Mouse (Mus musculus) olfactory bulb, adult 2 months (tissue): ENCODE results near the gene Slc35e2. TPM values are rescaled to one million over a fixed set of nuclear protein-coding genes. Genes with fewer than 3 reads are reported as not detected.

Experiments
- H3K27ac ChIP-seq: fragments of 200-500 bp; 2 replicates; pipeline ENCODE4 v1.5.1; 2012; ENCODE audit warnings: low read depth, low read length; ENCODE audit not compliant: insufficient read depth
- H3K4me1 ChIP-seq: fragments of 200-500 bp; 2 replicates; pipeline ENCODE4 v1.6.1; 2012; ENCODE audit warnings: low read length; ENCODE audit not compliant: control insufficient read depth, insufficient read depth
- H3K4me3 ChIP-seq: fragments of 200-500 bp; 2 replicates; pipeline ENCODE4 v1.5.1; 2012; ENCODE audit warnings: mild to moderate bottlenecking, low read depth, low read length, moderate library complexity; ENCODE audit not compliant: insufficient read depth
- CTCF ChIP-seq: fragments of 200-500 bp; IDR thresholded peaks from 2 replicates; pipeline ENCODE4 v1.5.1; 2012; ENCODE audit warnings: low read depth, mild to moderate bottlenecking, low read length, moderate library complexity; ENCODE audit not compliant: insufficient read depth
- POLR2A ChIP-seq: fragments of 200-500 bp; IDR thresholded peaks from 2 replicates; pipeline ENCODE4 v1.6.1; 2012; ENCODE audit warnings: mild to moderate bottlenecking, low read depth, low read length, moderate library complexity; ENCODE audit not compliant: insufficient read depth
- WGBS: fragments of 180-500 bp; shearing (Covaris S2); methylation state at CpG from one replicate; pipeline ENCODE4 v1.1.7; 2018; 5-methylcytosine and 5-hydroxymethylcytosine counted together
- polyA plus RNA-seq: library from polyadenylated mRNA; stranded (reverse); fragments of >200 nt; gene quantifications from 2 replicates; pipeline ENCODE4 v1.2.4, GENCODE M21; 2012; ENCODE audit warnings: low replicate concordance; ENCODE audit not compliant: missing spikeins, insufficient read depth, insufficient read length

The Slc35e2 gene
- polyA plus RNA-seq, 1 experiment = not detected

GRCm38 (mm10) chr4:155574931-155575330 lies 26.3 kb upstream of the Slc35e2 start:
- 81% methylated on average over 11 of the region's 11 CpGs for WGBS
- Histone ChIP-seq H3K4me3 (no peak overlapping the region), H3K4me1 (peaks cover 5% of the 10 kb centered on the region), H3K27ac (no peak overlapping the region)
- TF ChIP-seq POLR2A (no peak), CTCF (no peak)

GRCm38 (mm10) chr4:155575521-155575920 lies 25.7 kb upstream of the Slc35e2 start:
- Histone ChIP-seq H3K27ac (no peak overlapping the region), H3K4me3 (no peak overlapping the region), H3K4me1 (peaks cover 5% of the 10 kb centered on the region)
- WGBS = 81% methylated on average over 8 of the region's 8 CpGs
- no peak for TF ChIP-seq POLR2A
- TF ChIP-seq CTCF = no peak

GRCm38 (mm10) chr4:155577132-155577531 lies 24.1 kb upstream of the Slc35e2 start:
- WGBS = 89% methylated on average over 9 of the region's 9 CpGs

GRCm38 (mm10) chr4:155577741-155578140 lies 23.5 kb upstream of the Slc35e2 start:
- 0 out of 2 replicates have a peak, but pooled peaks cover 2% of the 10 kb centered on the region for H3K4me1 ChIP-seq
- H3K27ac ChIP-seq = no peak overlapping the region
- TF ChIP-seq POLR2A = no peak
- no peak for TF ChIP-seq CTCF
- no peak overlapping the region for H3K4me3 ChIP-seq
- 87% methylated on average over 5 of the region's 5 CpGs for WGBS

More at GRCm38 (mm10) chr4:155577132-155577531, 24.1 kb upstream of the Slc35e2 start:
- Histone ChIP-seq H3K27ac (no peak overlapping the region), H3K4me1 (0 out of 2 replicates have a peak, but pooled peaks cover 2% of the 10 kb centered on the region), H3K4me3 (no peak overlapping the region)
- TF ChIP-seq POLR2A = no peak
- TF ChIP-seq CTCF = no peak

GRCm38 (mm10) chr4:155578336-155579125 lies 22.7 kb upstream of the Slc35e2 start:
- no peak overlapping the region for H3K27ac ChIP-seq
- WGBS = 79% methylated on average over 7 of the region's 7 CpGs
- no peaks in the 10 kb centered on the region for H3K4me1 ChIP-seq
- H3K4me3 ChIP-seq = no peak overlapping the region
- TF ChIP-seq POLR2A (no peak), CTCF (no peak)

GRCm38 (mm10) chr4:155580420-155580819 lies 20.8 kb upstream of the Slc35e2 start:
- Histone ChIP-seq H3K4me3 (no peak overlapping the region), H3K4me1 (no peaks in the 10 kb centered on the region), H3K27ac (no peak overlapping the region)
- 9% methylated on average over 1 of the region's 1 CpGs for WGBS
- TF ChIP-seq CTCF = peak; percentile 70
- TF ChIP-seq POLR2A = no peak

- no peak for TF ChIP-seq CTCF
- TF ChIP-seq POLR2A = no peak
- no peak overlapping the region for H3K4me3 ChIP-seq
- no peaks in the 10 kb centered on the region for H3K4me1 ChIP-seq
- WGBS = 88% methylated on average over 6 of the region's 6 CpGs
- H3K27ac ChIP-seq = no peak overlapping the region
Observed at GRCm38 (mm10) chr4:155582279-155582905, 18.8 kb upstream of the Slc35e2 start.

GRCm38 (mm10) chr4:155589356-155589755 lies 11.9 kb upstream of the Slc35e2 start:
- TF ChIP-seq POLR2A (no peak), CTCF (no peak)
- H3K4me1 ChIP-seq = no peaks in the 10 kb centered on the region
- WGBS = 86% methylated on average over 5 of the region's 5 CpGs
- no peak overlapping the region for H3K4me3 ChIP-seq
- no peak overlapping the region for H3K27ac ChIP-seq
